Mouse (Mus musculus) kidney, adult 9 months (tissue): ENCODE measurements at regions not wholly inside any gene's neighbourhood (a gene's known extent, or its start where the extent isn't known, plus 50 kb on each side); places are given as distances from the start of the nearest gene placed in this dataset.

Experiments used
- DNase-seq: peaks from one replicate; pipeline ENCODE4 v3.0.0; 2022

DNA sequence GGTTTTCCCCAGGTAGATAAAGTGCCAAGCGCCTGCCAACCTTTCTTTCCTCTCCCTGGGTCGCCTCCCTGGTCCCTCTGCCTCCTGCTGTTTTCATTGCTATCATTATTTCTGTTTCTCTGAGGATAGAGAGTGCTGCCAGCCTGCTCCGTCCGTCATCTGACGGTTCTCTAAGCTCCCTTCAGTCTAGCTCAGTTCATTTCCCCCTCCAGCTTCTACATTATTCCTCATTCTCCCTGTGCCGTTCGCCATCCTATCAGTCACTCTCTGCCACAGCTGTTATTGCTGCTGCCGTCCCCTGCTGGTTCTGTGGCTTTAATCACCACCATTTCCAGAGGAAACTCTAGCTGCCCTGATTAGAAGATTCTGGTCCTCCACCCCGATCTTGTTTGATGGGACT lies 84.7 kb upstream of the Rfx3 start:
- DNase-seq: no peak

GRCm38 (mm10) chr19:28092252-28092651 lies 81.3 kb upstream of the Rfx3 start:
- no peak for DNase-seq

DNA sequence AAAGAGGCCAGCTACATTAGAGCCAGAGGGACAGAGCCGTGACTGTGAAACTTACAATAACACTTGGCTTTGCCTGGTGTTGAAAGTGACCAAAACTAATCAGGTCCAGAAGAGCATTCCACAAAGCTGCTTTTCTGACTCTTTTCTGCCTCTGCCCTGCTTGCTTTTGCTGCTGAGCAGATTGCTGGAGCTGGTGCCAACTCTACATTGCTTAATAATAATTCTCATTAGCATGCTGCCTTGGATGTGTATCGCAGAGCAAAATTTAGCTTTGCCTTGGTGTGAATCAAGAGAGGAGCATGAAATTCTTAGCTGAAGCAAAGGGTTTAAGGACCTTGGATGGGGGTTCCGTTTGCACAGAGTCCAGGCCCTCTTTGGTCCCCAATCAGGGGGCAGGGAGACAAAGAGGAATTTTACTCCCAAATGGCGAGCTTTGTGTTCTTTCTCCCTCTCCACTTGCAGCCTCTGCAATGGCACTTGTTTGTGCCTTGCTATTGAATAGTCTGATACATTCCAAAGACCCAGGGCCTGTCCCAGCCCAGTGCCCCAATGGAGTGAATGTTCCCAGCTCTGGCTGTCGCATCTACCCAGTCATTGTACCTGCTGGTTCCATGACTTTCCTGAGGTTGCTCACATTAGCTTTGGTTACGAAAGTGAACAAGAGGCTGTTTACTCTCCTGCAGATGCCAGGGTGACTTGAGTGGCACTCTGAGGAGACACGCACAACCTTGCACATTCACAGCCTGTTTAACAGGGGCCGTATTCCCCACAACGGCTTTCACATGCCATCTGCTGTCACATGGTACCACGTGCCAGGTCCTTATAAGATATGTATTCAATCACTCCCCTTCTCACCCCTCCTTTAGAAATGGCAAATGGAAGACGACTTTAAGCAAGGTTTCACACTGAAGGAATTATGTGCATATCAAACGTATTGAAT lies 76.9 kb upstream of the Rfx3 start:
- no peak for DNase-seq

DNA sequence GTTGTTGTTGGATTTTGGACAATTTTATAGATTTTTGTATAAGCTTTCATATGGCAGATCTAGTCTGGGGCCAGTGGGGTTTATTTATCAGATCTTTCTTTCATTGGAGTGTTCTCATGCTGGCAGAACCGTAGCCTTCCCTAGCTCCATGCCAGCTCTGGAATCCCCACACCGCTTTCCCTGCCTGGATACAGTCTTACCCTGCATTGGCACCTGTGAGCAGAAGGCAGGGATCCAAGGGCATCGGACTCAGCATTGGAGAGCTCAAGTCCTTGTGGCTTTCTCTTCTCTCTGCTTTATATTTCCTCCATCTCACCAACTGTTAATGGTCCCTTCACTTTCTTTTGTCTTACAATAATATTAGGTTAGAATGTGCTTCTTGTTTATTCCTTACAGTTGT lies 59.4 kb upstream of the Rfx3 start:
- DNase-seq: no peak
